Mouse (Mus musculus) ES-Bruce4 (cell line): Measurements from ENCODE around the gene Apol8. TPM values are rescaled to one million over a fixed set of nuclear protein-coding genes. Genes with fewer than 3 reads are reported as not detected.

ENCODE experiments used
- polyA plus RNA-seq: library from polyadenylated mRNA; stranded (reverse); fragments of >200 nt; gene quantifications from 2 replicates; pipeline ENCODE4 v1.2.4, GENCODE M21; 2011; ENCODE audit warnings: low read depth; ENCODE audit not compliant: missing spikeins, insufficient read depth, insufficient read length

Gene Apol8
- polyA plus RNA-seq, 1 experiment = 1.4 TPM

Other genes with a start within 250 kb of the Apol8 start
- not detected in 2 replicates for gene Apol11a, start 248.7 kb downstream of the Apol8 start, polyA plus RNA-seq
- gene Apol7c, start 223.7 kb downstream of the Apol8 start, polyA plus RNA-seq = not detected in 2 replicates
- gene 1700025B11Rik, start 195.1 kb downstream of the Apol8 start, polyA plus RNA-seq = not detected in 2 replicates
- gene Apol10b, start 160.9 kb downstream of the Apol8 start, polyA plus RNA-seq = not detected in 2 replicates
- gene Gm36245, start 157.7 kb downstream of the Apol8 start, polyA plus RNA-seq = not detected in 2 replicates
- gene Apol11b, start 113.7 kb downstream of the Apol8 start, polyA plus RNA-seq = not detected in 2 replicates
- gene Apol7e, start 58.1 kb downstream of the Apol8 start, polyA plus RNA-seq = 0.54 TPM in 1 of 2 replicates, not detected in the other
- gene Apol9b, start 28.0 kb downstream of the Apol8 start, polyA plus RNA-seq = not detected in 2 replicates
- gene Myh9, start 85.2 kb upstream of the Apol8 start, polyA plus RNA-seq = 584 and 601 TPM in 2 replicates
- gene Txn2, start 172.0 kb upstream of the Apol8 start, polyA plus RNA-seq = 167 and 174 TPM in 2 replicates
- 10.1 and 10.9 TPM in 2 replicates for gene Foxred2, start 199.7 kb upstream of the Apol8 start, polyA plus RNA-seq
- gene Eif3d, start 213.8 kb upstream of the Apol8 start, polyA plus RNA-seq = 357 and 409 TPM in 2 replicates